Mouse (Mus musculus) forebrain, embryonic 12.5 days (tissue): ENCODE results near the gene March2. TPM values are rescaled to one million over a fixed set of nuclear protein-coding genes. Genes with fewer than 3 reads are reported as not detected.

Experiments used
- ATAC-seq: fragments of 200-750 bp; cut with Nextera tagmentation; 2 replicates; pipeline ENCODE4 v1.8.0; 2017; ENCODE audit warnings: moderate TSS enrichment; ENCODE audit not compliant: low FRiP score
- H3K27ac ChIP-seq: fragments of 300-500 bp; sonication (generic); 2 replicates; pipeline ENCODE4 v1.5.1; 2016; ENCODE audit warnings: mild to moderate bottlenecking
- H3K27me3 ChIP-seq: fragments of 300-500 bp; sonication (generic); 2 replicates; pipeline ENCODE4 v1.6.1; 2016; ENCODE audit warnings: mild to moderate bottlenecking
- H3K36me3 ChIP-seq: fragments of 300-500 bp; sonication (generic); replicated peaks from 2 replicates; pipeline ENCODE4 v1.6.1; 2016; ENCODE audit warnings: mild to moderate bottlenecking
- H3K4me1 ChIP-seq: fragments of 300-500 bp; sonication (generic); 2 replicates; pipeline ENCODE4 v1.6.1; 2016
- H3K4me2 ChIP-seq: fragments of 300-500 bp; sonication (generic); 2 replicates; pipeline ENCODE4 v1.6.1; 2016; ENCODE audit warnings: mild to moderate bottlenecking, moderate library complexity
- H3K4me3 ChIP-seq: fragments of 300-500 bp; sonication (generic); replicated peaks from 2 replicates; pipeline ENCODE4 v1.5.1; 2016; ENCODE audit warnings: mild to moderate bottlenecking
- H3K9ac ChIP-seq: fragments of 300-500 bp; sonication (generic); 2 replicates; pipeline ENCODE4 v1.6.1; 2016; ENCODE audit warnings: mild to moderate bottlenecking
- H3K9me3 ChIP-seq: fragments of 300-500 bp; sonication (generic); 2 replicates; pipeline ENCODE4 v1.6.1; 2016
- WGBS: fragments of 180-500 bp; shearing (Covaris S2); methylation state at CpG from one replicate; pipeline ENCODE4 v1.1.7; 2016; 5-methylcytosine and 5-hydroxymethylcytosine counted together
- polyA plus RNA-seq: library from polyadenylated mRNA; unstranded; fragments of >200 nt; fragmentation: Nextera tagmentation; extraction: Ambion mirVana; gene quantifications from 2 replicates; pipeline ENCODE4 v1.2.1, GENCODE M21; 2016

Gene March2
- polyA plus RNA-seq, 1 experiment from 2014 or later: 48.7 TPM

DNA sequence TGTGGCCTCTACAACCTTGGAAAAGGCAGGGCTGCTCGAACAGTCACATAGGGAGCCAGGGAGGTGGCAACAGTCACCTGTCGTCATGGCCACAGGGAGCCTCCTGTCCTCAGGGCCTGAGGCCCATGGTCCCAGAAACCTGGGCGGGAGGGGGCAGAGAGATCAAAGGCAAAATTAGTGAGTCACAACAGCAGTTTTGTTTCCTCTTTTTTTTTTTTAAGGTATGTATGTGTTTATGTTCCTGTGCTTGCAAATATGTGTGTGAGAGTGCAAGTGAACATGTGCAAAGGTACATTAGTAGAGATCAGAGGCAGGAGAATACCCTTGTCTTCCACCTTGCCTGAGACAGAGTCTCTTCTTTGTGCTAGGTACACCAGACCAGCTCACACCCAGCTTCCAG lies 8.6 kb downstream of the March2 start:
- Histone ChIP-seq H3K27me3 (no peaks in the 10 kb centered on the region), H3K27ac (no peak overlapping the region), H3K4me3 (no peak overlapping the region), H3K9me3 (no peaks in the 10 kb centered on the region), H3K4me1 (no peaks in the 10 kb centered on the region), H3K9ac (no peak overlapping the region), H3K4me2 (no peak overlapping the region), H3K36me3 (peaks cover 38% of the 10 kb centered on the region)
- WGBS: 87% methylated on average over 3 of the region's 3 CpGs
- ATAC-seq: no peak

DNA sequence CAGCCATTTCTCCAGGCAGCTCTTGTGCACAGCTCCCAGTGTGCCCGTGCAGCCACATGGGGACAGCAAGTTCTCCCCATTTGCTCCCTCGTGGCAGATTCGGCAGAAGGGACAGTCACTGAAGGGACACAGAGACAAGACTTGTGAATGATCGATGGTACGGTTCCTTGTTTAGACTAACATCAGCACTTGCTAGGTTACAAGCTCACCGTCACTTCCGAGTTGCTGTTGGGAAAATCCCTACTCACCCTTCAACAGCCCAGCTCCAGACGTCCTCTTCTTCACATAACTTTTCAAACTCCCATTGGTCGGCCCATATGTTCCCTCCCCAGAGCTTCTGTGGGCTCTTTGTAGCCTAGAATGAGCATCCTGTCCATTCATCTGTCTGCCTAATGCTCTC lies 15.4 kb downstream of the March2 start:
- H3K4me3 ChIP-seq: no peak overlapping the region
- 90% methylated on average over 9 of the region's 9 CpGs for WGBS
- H3K9ac ChIP-seq: no peak overlapping the region
- no peaks in the 10 kb centered on the region for H3K4me1 ChIP-seq
- no peaks in the 10 kb centered on the region for H3K9me3 ChIP-seq
- peaks cover 40% of the 10 kb centered on the region for H3K36me3 ChIP-seq
- H3K4me2 ChIP-seq: no peak overlapping the region
- no peak for ATAC-seq
- no peak overlapping the region for H3K27ac ChIP-seq
- H3K27me3 ChIP-seq: no peaks in the 10 kb centered on the region

DNA sequence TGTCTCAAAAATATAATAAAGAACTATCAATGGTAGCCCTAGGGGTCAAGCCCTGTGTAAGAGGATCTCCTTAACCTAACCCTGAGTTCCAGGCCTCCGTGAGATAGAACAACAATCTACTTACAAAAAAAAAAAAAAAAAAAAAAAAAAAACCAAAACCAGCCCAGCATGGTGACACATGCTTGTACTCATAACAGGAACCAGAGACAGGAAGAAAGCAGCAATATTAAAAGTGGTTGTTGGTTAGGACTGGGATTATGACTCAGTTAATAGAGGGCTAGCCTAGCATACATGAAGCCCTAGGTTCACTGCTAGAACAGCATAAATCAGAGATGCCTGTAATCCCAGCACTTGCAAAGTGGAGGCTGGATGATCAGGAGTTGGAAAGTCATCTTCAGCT lies 16.3 kb downstream of the March2 start:
- Histone ChIP-seq H3K4me3 (no peak overlapping the region), H3K4me1 (no peaks in the 10 kb centered on the region), H3K36me3 (peaks cover 45% of the 10 kb centered on the region), H3K9ac (no peak overlapping the region), H3K27me3 (no peaks in the 10 kb centered on the region), H3K9me3 (no peaks in the 10 kb centered on the region), H3K4me2 (no peak overlapping the region), H3K27ac (no peak overlapping the region)
- no peak for ATAC-seq
- 95% methylated on average over 1 of the region's 1 CpGs for WGBS

DNA sequence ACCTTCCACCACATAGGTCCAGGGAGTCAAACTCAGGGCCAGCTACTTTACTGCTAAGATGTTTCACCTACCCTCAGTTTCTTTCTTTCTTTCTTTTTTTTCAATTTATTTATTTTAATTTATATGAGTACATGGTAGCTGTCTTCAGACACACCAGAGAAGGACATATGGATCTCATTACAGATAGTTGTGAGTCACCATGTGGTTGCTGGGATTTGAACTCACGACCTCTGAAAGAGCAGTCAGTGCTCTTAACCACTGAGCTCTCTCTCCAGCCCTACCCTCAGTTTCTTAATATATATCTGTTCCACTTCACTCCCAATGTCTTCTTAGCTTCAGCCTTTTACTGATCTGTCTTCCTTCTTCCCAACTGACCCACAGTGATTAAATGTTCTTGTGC lies 23.0 kb downstream of the March2 start:
- Histone ChIP-seq H3K36me3 (peaks cover 52% of the 10 kb centered on the region), H3K9me3 (no peaks in the 10 kb centered on the region), H3K4me2 (no peak overlapping the region), H3K27me3 (no peaks in the 10 kb centered on the region), H3K4me3 (no peak overlapping the region), H3K9ac (no peak overlapping the region), H3K4me1 (no peaks in the 10 kb centered on the region), H3K27ac (no peak overlapping the region)
- 90% methylated on average over 1 of the region's 1 CpGs for WGBS
- ATAC-seq: no peak

DNA sequence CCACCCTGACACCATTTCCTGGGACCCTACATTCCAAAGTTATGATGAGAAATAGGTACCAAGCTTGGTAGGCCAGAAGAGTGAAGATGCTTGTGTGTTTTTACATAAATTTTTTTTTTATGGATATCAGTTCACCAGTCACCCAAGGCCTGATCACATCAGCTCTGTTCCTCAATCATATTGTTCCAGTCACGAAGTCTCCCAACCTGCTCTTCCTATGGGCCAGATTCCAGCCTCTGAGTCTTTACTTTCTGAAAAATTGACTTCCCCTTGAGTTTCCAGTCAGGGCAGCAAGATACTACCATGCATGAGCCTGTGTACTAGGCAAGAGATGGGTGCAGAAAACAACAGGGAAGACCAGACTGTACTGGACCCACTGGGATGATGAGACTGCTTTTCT lies 31.7 kb downstream of the March2 start, which contains the start of gene Hnrnpm:
Gene Hnrnpm, minus strand, starts transcription at position 101 of the 400 bp plus-strand sequence.
- Histone ChIP-seq H3K9me3 (no peaks in the 10 kb centered on the region), H3K27ac (peak within 1 kb of the TSS; percentile 95; the same call in 1 of the 2 replicates), H3K4me1 (peaks cover 27% of the 10 kb centered on the region), H3K27me3 (no peaks in the 10 kb centered on the region), H3K4me2 (peak within 1 kb of the TSS; percentile 93), H3K36me3 (peaks cover 15% of the 10 kb centered on the region), H3K9ac (no peak within 1 kb of the TSS), H3K4me3 (peak within 1 kb of the TSS; percentile 88)
- ATAC-seq: no peak
- 97% methylated on average over 1 of the region's 1 CpGs for WGBS

DNA sequence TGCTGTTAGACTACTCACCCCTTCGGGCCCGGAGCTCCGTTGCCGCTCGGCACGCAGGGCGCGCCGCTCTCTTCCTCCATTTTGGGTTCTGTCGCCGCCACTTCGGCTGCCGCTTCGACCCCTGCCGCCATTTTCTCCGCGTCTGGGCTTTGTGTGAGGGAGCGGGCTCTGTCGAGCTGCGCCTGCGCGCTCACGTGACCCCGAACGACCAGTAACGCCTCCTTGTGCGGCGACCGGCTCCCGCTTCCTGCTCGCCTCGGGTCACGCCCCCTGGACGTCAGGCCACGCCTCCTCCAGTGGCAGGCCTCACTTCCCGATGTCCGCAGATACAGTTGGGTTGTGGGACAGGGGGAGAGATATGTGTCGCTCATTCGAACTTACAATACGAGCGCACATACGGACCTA lies 33.2 kb downstream of the March2 start:
- Histone ChIP-seq H3K27ac (peak overlapping the region; percentile 95), H3K9me3 (no peaks in the 10 kb centered on the region), H3K27me3 (no peaks in the 10 kb centered on the region), H3K4me2 (peak overlapping the region; percentile 93), H3K9ac (peak overlapping the region; percentile 97), H3K4me1 (peaks cover 33% of the 10 kb centered on the region), H3K4me3 (peak overlapping the region; percentile 88), H3K36me3 (peaks cover 7% of the 10 kb centered on the region; the same call in 1 of the 2 replicates)
- ATAC-seq: peak; percentile 97
- WGBS: under 1% methylated on average over 42 of the region's 42 CpGs

DNA sequence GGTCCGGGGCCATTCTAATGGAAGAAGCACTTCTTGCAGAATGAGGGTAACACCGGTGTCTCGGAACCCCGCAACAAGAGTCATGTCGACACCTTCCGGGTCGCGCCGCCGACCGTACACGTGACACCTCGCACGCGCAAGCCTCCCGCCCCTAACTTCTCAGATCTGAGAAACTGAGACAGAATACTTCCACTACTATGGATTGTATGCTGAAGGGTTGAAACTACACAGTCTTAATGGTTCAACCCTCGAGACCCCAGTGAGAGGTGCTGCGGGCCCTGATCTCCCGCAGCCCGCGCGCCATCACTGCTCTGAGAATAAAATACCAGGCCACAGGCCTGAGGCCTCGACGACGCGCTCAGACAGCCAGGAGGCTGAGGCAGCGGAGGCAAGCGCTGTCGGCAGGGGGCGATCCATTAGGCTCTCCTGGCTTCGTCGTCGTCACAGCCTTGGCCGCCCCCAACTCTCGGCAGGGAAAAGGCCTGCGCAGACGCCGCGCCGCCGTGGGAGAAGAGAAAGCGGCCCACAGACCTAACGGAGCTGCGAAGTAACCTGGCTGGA lies 33.7 kb downstream of the March2 start:
- peak overlapping the region; percentile 97 for H3K9ac ChIP-seq
- peak overlapping the region; percentile 93 for H3K4me2 ChIP-seq
- H3K9me3 ChIP-seq: no peaks in the 10 kb centered on the region
- under 1% methylated on average over 44 of the region's 44 CpGs for WGBS
- ATAC-seq: peak; percentile 85
- peak overlapping the region; percentile 88 for H3K4me3 ChIP-seq
- no peaks in the 10 kb centered on the region for H3K27me3 ChIP-seq
- H3K4me1 ChIP-seq: peaks cover 33% of the 10 kb centered on the region
- peak overlapping the region; percentile 95 for H3K27ac ChIP-seq
- H3K36me3 ChIP-seq: peaks cover 7% of the 10 kb centered on the region; the same call in 1 of the 2 replicates

DNA sequence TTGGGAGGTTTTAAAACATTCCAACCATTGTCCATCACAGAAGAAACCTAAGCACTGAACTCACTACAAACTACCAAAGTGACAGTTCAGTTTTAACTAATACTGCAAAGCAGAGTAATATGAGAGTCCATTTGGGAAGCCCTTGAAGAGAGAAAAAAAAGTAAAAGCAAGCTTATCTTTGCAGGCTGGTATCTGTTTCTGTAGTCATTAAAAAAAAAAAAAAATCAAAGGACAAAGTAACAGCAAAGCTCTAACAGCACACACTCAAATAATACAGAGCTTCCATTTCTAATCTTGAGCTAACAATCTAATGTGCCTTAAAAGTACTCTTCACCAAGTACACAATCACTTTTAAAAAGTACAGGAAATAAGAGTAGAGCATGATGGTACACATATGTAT lies 36.7 kb downstream of the March2 start:
- Histone ChIP-seq H3K4me1 (peaks cover 35% of the 10 kb centered on the region), H3K4me3 (no peak overlapping the region)

DNA sequence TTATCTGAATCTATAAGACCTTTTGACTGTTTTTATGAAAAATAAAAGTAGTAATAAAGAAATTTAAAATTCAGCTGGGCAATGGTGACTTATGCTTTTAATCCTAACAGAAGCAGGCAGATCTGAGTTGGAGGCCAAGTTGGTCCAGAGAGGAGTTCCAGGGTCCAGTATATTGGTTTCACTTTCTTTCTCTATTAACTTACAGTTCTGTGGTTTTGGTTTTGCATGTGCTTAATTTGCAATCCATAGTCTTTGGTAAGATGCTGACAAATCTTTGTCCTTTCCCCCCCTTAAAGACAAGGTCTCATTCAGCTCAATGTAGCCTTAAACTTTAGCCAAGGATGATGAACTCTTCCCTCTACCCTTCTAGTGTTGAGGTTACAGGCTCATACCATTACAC lies 39.7 kb downstream of the March2 start:
- Histone ChIP-seq H3K36me3 (peaks cover 30% of the 10 kb centered on the region), H3K9ac (no peak overlapping the region), H3K27ac (no peak overlapping the region)

More for the DNA sequence above, 36.7 kb downstream of the March2 start:
- peak overlapping the region; percentile 93 for H3K4me2 ChIP-seq
- no peak overlapping the region for H3K27ac ChIP-seq
- ATAC-seq: no peak
- peaks cover 13% of the 10 kb centered on the region for H3K36me3 ChIP-seq
- no peaks in the 10 kb centered on the region for H3K27me3 ChIP-seq
- no peaks in the 10 kb centered on the region for H3K9me3 ChIP-seq
- no peak overlapping the region for H3K9ac ChIP-seq

DNA sequence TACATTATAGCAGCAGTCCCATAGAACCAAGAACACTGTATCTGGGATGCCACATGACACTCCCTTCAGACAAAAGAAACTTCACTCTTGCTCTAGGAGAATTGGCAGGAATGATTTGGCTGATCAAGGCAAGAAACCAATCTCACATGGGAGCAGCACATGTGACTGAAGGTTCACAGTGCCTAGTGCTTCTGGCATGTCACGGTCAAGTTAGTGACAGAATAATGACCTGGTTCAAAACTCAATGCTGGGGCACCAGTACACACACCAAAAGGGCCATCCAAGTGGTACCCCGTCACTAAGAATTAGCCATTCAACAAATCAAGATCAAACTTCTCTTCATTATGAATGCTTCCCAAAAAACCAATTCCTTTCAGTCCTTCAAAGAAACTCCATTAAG lies 42.4 kb downstream of the March2 start:
- Histone ChIP-seq H3K4me3 (no peak overlapping the region), H3K27me3 (no peaks in the 10 kb centered on the region), H3K9me3 (no peaks in the 10 kb centered on the region), H3K36me3 (peaks cover 31% of the 10 kb centered on the region), H3K4me1 (peaks cover 9% of the 10 kb centered on the region; the same call in 1 of the 2 replicates), H3K4me2 (no peak overlapping the region), H3K27ac (no peak overlapping the region), H3K9ac (no peak overlapping the region)
- ATAC-seq: no peak
- WGBS: 96% methylated on average over 2 of the region's 2 CpGs

More for the DNA sequence above, 39.7 kb downstream of the March2 start:
- H3K27me3 ChIP-seq: no peaks in the 10 kb centered on the region
- no peak for ATAC-seq
- no peak overlapping the region for H3K4me2 ChIP-seq
- H3K4me1 ChIP-seq: peaks cover 31% of the 10 kb centered on the region
- H3K4me3 ChIP-seq: no peak overlapping the region
- no peaks in the 10 kb centered on the region for H3K9me3 ChIP-seq

DNA sequence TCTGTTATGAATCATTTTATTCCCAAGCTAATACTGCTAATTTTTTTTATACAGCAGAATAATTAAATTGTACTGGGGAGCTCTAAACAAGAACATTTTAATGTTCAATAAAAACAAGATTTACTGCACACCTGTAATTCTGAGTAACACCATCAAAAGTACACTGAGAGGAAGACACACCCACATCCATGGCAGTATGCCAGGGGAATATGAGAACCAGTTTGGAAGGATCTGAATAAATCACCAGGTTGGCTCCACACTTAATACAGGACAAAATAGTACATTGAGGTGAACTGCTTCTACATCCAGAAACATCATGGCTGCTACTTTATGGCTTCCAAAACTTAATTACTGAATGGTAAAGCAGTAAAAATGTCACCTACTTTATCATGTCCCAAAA lies 43.0 kb downstream of the March2 start:
- Histone ChIP-seq H3K4me3 (no peak overlapping the region), H3K27ac (no peak overlapping the region), H3K4me2 (no peak overlapping the region), H3K9ac (no peak overlapping the region), H3K4me1 (0 out of 2 replicates have a peak, but pooled peaks cover 6% of the 10 kb centered on the region), H3K36me3 (peaks cover 31% of the 10 kb centered on the region), H3K27me3 (no peaks in the 10 kb centered on the region), H3K9me3 (no peaks in the 10 kb centered on the region)
- no peak for ATAC-seq

DNA sequence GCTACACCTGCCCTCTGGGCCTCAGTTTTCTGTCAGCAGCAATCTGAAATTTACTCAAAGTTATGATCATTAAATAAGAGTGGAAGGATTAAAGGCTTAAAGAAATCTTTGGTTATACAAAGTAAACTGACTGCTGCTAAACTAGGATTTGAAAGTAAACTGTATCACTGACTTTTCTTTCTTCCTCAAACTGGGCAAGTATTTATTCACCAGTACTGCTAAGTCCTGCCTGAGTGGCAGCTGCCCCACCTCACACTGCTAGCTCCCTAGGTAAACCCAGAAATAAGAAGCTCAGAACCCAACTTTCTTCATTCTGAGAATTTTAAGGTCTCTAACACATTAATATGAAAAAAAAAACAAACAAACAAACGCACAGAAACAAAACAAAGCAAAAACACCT lies 44.6 kb downstream of the March2 start:
- Histone ChIP-seq H3K36me3 (peaks cover 34% of the 10 kb centered on the region), H3K27me3 (no peaks in the 10 kb centered on the region), H3K4me3 (no peak overlapping the region), H3K4me2 (no peak overlapping the region), H3K4me1 (0 out of 2 replicates have a peak, but pooled peaks cover 6% of the 10 kb centered on the region), H3K9ac (no peak overlapping the region), H3K27ac (no peak overlapping the region), H3K9me3 (no peaks in the 10 kb centered on the region)
- 84% methylated on average over 1 of the region's 1 CpGs for WGBS
- no peak for ATAC-seq

DNA sequence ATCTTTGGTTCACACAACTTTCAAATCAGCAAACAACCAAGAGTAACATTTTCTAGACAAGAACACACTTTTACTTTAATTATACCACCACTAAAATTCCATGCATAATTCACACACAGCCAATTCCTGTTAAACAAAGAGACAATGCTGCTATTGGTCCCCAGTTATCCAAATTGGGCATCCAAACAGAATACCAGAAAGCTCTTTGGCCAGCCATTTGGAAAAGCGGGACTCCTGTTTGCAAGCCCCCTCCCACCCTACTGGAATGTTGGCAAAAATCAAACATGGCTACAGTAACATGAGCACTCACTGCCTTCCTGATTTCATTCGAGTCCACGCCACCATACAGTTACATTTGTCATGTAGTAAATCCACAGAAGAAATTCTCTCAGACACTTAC lies 48.8 kb downstream of the March2 start:
- H3K4me2 ChIP-seq: no peak overlapping the region
- H3K36me3 ChIP-seq: peaks cover 38% of the 10 kb centered on the region
- no peak for ATAC-seq
- H3K9me3 ChIP-seq: no peaks in the 10 kb centered on the region
- no peak overlapping the region for H3K27ac ChIP-seq
- WGBS: 93% methylated on average over 3 of the region's 3 CpGs
- no peak overlapping the region for H3K9ac ChIP-seq
- 0 out of 2 replicates have a peak, but pooled peaks cover 3% of the 10 kb centered on the region for H3K4me1 ChIP-seq
- no peaks in the 10 kb centered on the region for H3K27me3 ChIP-seq
- no peak overlapping the region for H3K4me3 ChIP-seq
